Mouse (Mus musculus): ENCODE measurements around the gene Aph1a.

- no peak for TF ChIP-seq CTCF (IDR thresholded peaks at IDR 0.05 in 2 of 3, conservative IDR thresholded peaks at IDR 0.05 in 1 of 3; ENCODE audit: control insufficient read depth in 1 of 3, insufficient read depth in 1 of 3, low read depth in 2 of 3, low read length in 3 of 3, poor library complexity in 1 of 3, severe bottlenecking in 1 of 3)
- no peak for TF ChIP-seq ZMIZ1 (IDR thresholded peaks at IDR 0.05; ENCODE audit: low read depth, low read length)
- no peak for TF ChIP-seq MEF2A (IDR thresholded peaks at IDR 0.05; ENCODE audit: extremely low read depth, insufficient replicate concordance, low read depth, low read length, poor library complexity, severe bottlenecking)
- TF ChIP-seq POLR2A (IDR thresholded peaks at IDR 0.05; ENCODE audit: control insufficient read depth in 1 of 2, insufficient read depth in 1 of 2, low read depth in 1 of 2, low read length in 2 of 2, poor library complexity in 1 of 2): 0 out of 4 replicates have a peak, but pooled peaks of 1 of the 2 experiments have one; percentile 3
- TF ChIP-seq SMC3 (IDR thresholded peaks at IDR 0.05; ENCODE audit: low read depth, low read length): no peak
- no peak for TF ChIP-seq NRF1 (IDR thresholded peaks at IDR 0.05; ENCODE audit: insufficient read depth, low read depth, low read length, poor library complexity, severe bottlenecking)
- TF ChIP-seq GABPA (IDR thresholded peaks at IDR 0.05; ENCODE audit: low read depth, low read length): no peak
- no peak for TF ChIP-seq ELF1 (IDR thresholded peaks at IDR 0.05; ENCODE audit: low read depth, low read length)
- TF ChIP-seq MYC (IDR thresholded peaks at IDR 0.05; ENCODE audit: low read depth, low read length): no peak
- TF ChIP-seq MAZ (IDR thresholded peaks at IDR 0.05; ENCODE audit: low read depth, low read length): no peak
- TF ChIP-seq EP300 (IDR thresholded peaks at IDR 0.05; ENCODE audit: low read depth in 1 of 2, low read length in 2 of 2): no peak
- no peak for TF ChIP-seq POLR2AphosphoS2 (IDR thresholded peaks at IDR 0.05; ENCODE audit: low read length)
Observed at GRCm38 (mm10) chr3:95899800-95900524, 6.2 kb downstream of the Aph1a start.
